Mouse (Mus musculus): ENCODE results near the gene Itga3. TPM values are rescaled to one million over a fixed set of nuclear protein-coding genes. Genes with fewer than 3 reads are reported as not detected.

The Itga3 gene
- polyA plus RNA-seq, 1 experiment = 0.08 TPM

- peaks cover 55% of the 10 kb centered on the region for H3K4me1 ChIP-seq
- peaks cover 75% of the 10 kb centered on the region for H3K27me3 ChIP-seq (replicated peaks)
Measured at GRCm38 (mm10) chr11:95036521-95036920, 40.1 kb downstream of the Itga3 start.

GRCm38 (mm10) chr11:95034902-95035301 is 41.7 kb downstream of the Itga3 start:
- Histone ChIP-seq H3K27me3 (replicated peaks) (peaks cover 63% of the 10 kb centered on the region), H3K9me3 (no peaks in the 10 kb centered on the region), H3K36me3 (replicated peaks; ENCODE audit: low read length) (peaks cover 88% of the 10 kb centered on the region), H3K4me3 (replicated peaks) (no peak overlapping the region), H3K4me1 (peaks cover 42% of the 10 kb centered on the region)
- no peak for TF ChIP-seq FLI1 (IDR thresholded peaks at IDR 0.05; ENCODE audit: low read length)
- no peak for TF ChIP-seq GATA1 (IDR thresholded peaks at IDR 0.05; ENCODE audit: borderline replicate concordance, low read length)

More at GRCm38 (mm10) chr11:95036521-95036920, 40.1 kb downstream of the Itga3 start:
- H3K36me3 ChIP-seq (replicated peaks; ENCODE audit: low read length) = peaks cover 81% of the 10 kb centered on the region
- no peaks in the 10 kb centered on the region for H3K9me3 ChIP-seq
- no peak overlapping the region for H3K4me3 ChIP-seq (replicated peaks)
- TF ChIP-seq FLI1 (IDR thresholded peaks at IDR 0.05; ENCODE audit: low read length) (no peak), GATA1 (IDR thresholded peaks at IDR 0.05; ENCODE audit: borderline replicate concordance, low read length) (no peak)

- peaks cover 54% of the 10 kb centered on the region for H3K27me3 ChIP-seq (replicated peaks)
- TF ChIP-seq GATA1 (IDR thresholded peaks at IDR 0.05; ENCODE audit: borderline replicate concordance, low read length) (no peak), FLI1 (IDR thresholded peaks at IDR 0.05; ENCODE audit: low read length) (no peak)
- peaks cover 31% of the 10 kb centered on the region for H3K4me1 ChIP-seq
- H3K4me3 ChIP-seq (replicated peaks) = no peak overlapping the region
- H3K36me3 ChIP-seq (replicated peaks; ENCODE audit: low read length) = peaks cover 89% of the 10 kb centered on the region
- no peaks in the 10 kb centered on the region for H3K9me3 ChIP-seq
Measured at GRCm38 (mm10) chr11:95033617-95034016, 43.0 kb downstream of the Itga3 start.

GRCm38 (mm10) chr11:95032945-95033344 is 43.7 kb downstream of the Itga3 start:
- TF ChIP-seq FLI1 (IDR thresholded peaks at IDR 0.05; ENCODE audit: low read length) (no peak), GATA1 (IDR thresholded peaks at IDR 0.05; ENCODE audit: borderline replicate concordance, low read length) (no peak)
- no peaks in the 10 kb centered on the region for H3K9me3 ChIP-seq
- H3K4me3 ChIP-seq (replicated peaks) = no peak overlapping the region
- peaks cover 50% of the 10 kb centered on the region for H3K27me3 ChIP-seq (replicated peaks)
- H3K4me1 ChIP-seq = peaks cover 27% of the 10 kb centered on the region
- H3K36me3 ChIP-seq (replicated peaks; ENCODE audit: low read length) = peaks cover 89% of the 10 kb centered on the region

GRCm38 (mm10) chr11:95027850-95028470 is 48.6 kb downstream of the Itga3 start:
- H3K9me3 ChIP-seq = no peaks in the 10 kb centered on the region
- TF ChIP-seq FLI1 (IDR thresholded peaks at IDR 0.05; ENCODE audit: low read length) = no peak
- no peak for TF ChIP-seq GATA1 (IDR thresholded peaks at IDR 0.05; ENCODE audit: borderline replicate concordance, low read length)
- H3K27me3 ChIP-seq (replicated peaks) = peaks cover 6% of the 10 kb centered on the region
- H3K4me3 ChIP-seq (replicated peaks) = no peak overlapping the region
- peaks cover 51% of the 10 kb centered on the region for H3K4me1 ChIP-seq
- peaks cover 89% of the 10 kb centered on the region for H3K36me3 ChIP-seq (replicated peaks; ENCODE audit: low read length)

- TF ChIP-seq FLI1 (IDR thresholded peaks at IDR 0.05; ENCODE audit: low read length) = no peak
- TF ChIP-seq GATA1 (IDR thresholded peaks at IDR 0.05; ENCODE audit: borderline replicate concordance, low read length) = no peak
- no peaks in the 10 kb centered on the region for H3K27me3 ChIP-seq (replicated peaks)
- H3K9me3 ChIP-seq = no peaks in the 10 kb centered on the region
- no peak overlapping the region for H3K4me3 ChIP-seq (replicated peaks)
- peaks cover 91% of the 10 kb centered on the region for H3K36me3 ChIP-seq (replicated peaks; ENCODE audit: low read length)
- H3K4me1 ChIP-seq = peaks cover 52% of the 10 kb centered on the region
Measured at GRCm38 (mm10) chr11:95026849-95027248, 49.8 kb downstream of the Itga3 start.

- Histone ChIP-seq H3K4me3 (replicated peaks) (no peak overlapping the region), H3K36me3 (replicated peaks; ENCODE audit: low read length) (peaks cover 91% of the 10 kb centered on the region), H3K27me3 (replicated peaks) (no peaks in the 10 kb centered on the region), H3K9me3 (no peaks in the 10 kb centered on the region), H3K4me1 (peaks cover 56% of the 10 kb centered on the region)
- no peak for TF ChIP-seq GATA1 (IDR thresholded peaks at IDR 0.05; ENCODE audit: borderline replicate concordance, low read length)
- TF ChIP-seq FLI1 (IDR thresholded peaks at IDR 0.05; ENCODE audit: low read length) = no peak
Measured at GRCm38 (mm10) chr11:95026090-95026542, 50.5 kb downstream of the Itga3 start.

GRCm38 (mm10) chr11:95025227-95026012 is 51.2 kb downstream of the Itga3 start:
- TF ChIP-seq FLI1 (IDR thresholded peaks at IDR 0.05; ENCODE audit: low read length) (no peak), GATA1 (IDR thresholded peaks at IDR 0.05; ENCODE audit: borderline replicate concordance, low read length) (no peak)
- peaks cover 60% of the 10 kb centered on the region for H3K4me1 ChIP-seq
- H3K4me3 ChIP-seq (replicated peaks) = no peak overlapping the region
- H3K9me3 ChIP-seq = no peaks in the 10 kb centered on the region
- peaks cover 96% of the 10 kb centered on the region for H3K36me3 ChIP-seq (replicated peaks; ENCODE audit: low read length)
- H3K27me3 ChIP-seq (replicated peaks) = no peaks in the 10 kb centered on the region

- H3K27me3 ChIP-seq (replicated peaks) = no peaks in the 10 kb centered on the region
Measured at GRCm38 (mm10) chr11:95024439-95025184, 52.0 kb downstream of the Itga3 start.

More at GRCm38 (mm10) chr11:95024439-95025184, 52.0 kb downstream of the Itga3 start:
- H3K4me3 ChIP-seq (replicated peaks) = no peak overlapping the region
- peaks cover 99% of the 10 kb centered on the region for H3K36me3 ChIP-seq (replicated peaks; ENCODE audit: low read length)
- H3K4me1 ChIP-seq = peaks cover 68% of the 10 kb centered on the region
- no peaks in the 10 kb centered on the region for H3K9me3 ChIP-seq
- TF ChIP-seq FLI1 (IDR thresholded peaks at IDR 0.05; ENCODE audit: low read length) (no peak), GATA1 (IDR thresholded peaks at IDR 0.05; ENCODE audit: borderline replicate concordance, low read length) (no peak)
